Mouse (Mus musculus) spleen, adult 2 months (tissue): ENCODE results near the gene Thada. TPM values are rescaled to one million over a fixed set of nuclear protein-coding genes. Genes with fewer than 3 reads are reported as not detected.

Source experiments
- DNase-seq, 2 experiments: peaks; one replicate each; pipeline versions ENCODE4 v3.0.0 to v3.0.0-alpha.2; 2012 to 2021; ENCODE audit warnings: low spot score in 2 of 2, low read depth in 1 of 2
- H3K27ac ChIP-seq: fragments of 200-500 bp; 2 replicates; pipeline ENCODE4 v1.5.1; 2012; ENCODE audit warnings: low read length, inconsistent platforms; ENCODE audit not compliant: insufficient read depth
- H3K27me3 ChIP-seq: fragments of 200-500 bp; 2 replicates; pipeline ENCODE4 v1.6.1; 2012; ENCODE audit warnings: mild to moderate bottlenecking, moderate library complexity, low read length, inconsistent platforms; ENCODE audit not compliant: control insufficient read depth, insufficient read depth
- H3K36me3 ChIP-seq: fragments of 200-500 bp; 2 replicates; pipeline ENCODE4 v1.6.1; 2012; ENCODE audit warnings: mild to moderate bottlenecking, low read length, inconsistent platforms; ENCODE audit not compliant: control insufficient read depth, insufficient read depth
- H3K4me1 ChIP-seq: fragments of 200-500 bp; 2 replicates; pipeline ENCODE4 v1.6.1; 2011; ENCODE audit warnings: inconsistent platforms; ENCODE audit not compliant: control insufficient read depth, insufficient read depth, insufficient read length
- H3K4me3 ChIP-seq: fragments of 200-500 bp; 2 replicates; pipeline ENCODE4 v1.5.1; 2011; ENCODE audit warnings: mild to moderate bottlenecking, inconsistent platforms; ENCODE audit not compliant: insufficient read depth, insufficient read length; ENCODE audit errors: extremely low read depth
- CTCF ChIP-seq: fragments of 200-500 bp; IDR thresholded peaks from 2 replicates; pipeline ENCODE4 v1.5.1; 2011; ENCODE audit warnings: mild to moderate bottlenecking, inconsistent platforms; ENCODE audit not compliant: insufficient read depth, insufficient read length, insufficient replicate concordance; ENCODE audit errors: extremely low read depth
- POLR2A ChIP-seq: fragments of 200-500 bp; IDR thresholded peaks from 2 replicates; pipeline ENCODE4 v1.6.1; 2011; ENCODE audit warnings: low read depth, low read length, inconsistent platforms
- WGBS: fragments of 180-500 bp; shearing (Covaris S2); methylation state at CpG from one replicate; pipeline ENCODE4 v1.1.7; 2018; 5-methylcytosine and 5-hydroxymethylcytosine counted together
- polyA plus RNA-seq: library from polyadenylated mRNA; depleted of rRNA; stranded (reverse); fragments of >200 nt; gene quantifications from 2 replicates; pipeline ENCODE4 v1.2.3, GENCODE M21; 2012

Thada gene
- polyA plus RNA-seq, 1 experiment, result 17.2 TPM

- 97% methylated on average over 4 of the region's 4 CpGs for WGBS
- Histone ChIP-seq H3K4me1 (no peaks in the 10 kb centered on the region), H3K4me3 (no peak overlapping the region), H3K36me3 (peaks cover 3% of the 10 kb centered on the region; the same call in 1 of the 2 replicates), H3K27ac (no peak overlapping the region), H3K27me3 (no peaks in the 10 kb centered on the region)
- DNase-seq, result no peak
- TF ChIP-seq CTCF, result no peak
Observed at GRCm38 (mm10) chr17:84376882-84377281, 89.1 kb downstream of the Thada start.

GRCm38 (mm10) chr17:84372411-84373045 is 93.5 kb downstream of the Thada start:
- WGBS, result 90% methylated on average over 6 of the region's 6 CpGs
- TF ChIP-seq POLR2A, result no peak
- no peak for TF ChIP-seq CTCF

DNA sequence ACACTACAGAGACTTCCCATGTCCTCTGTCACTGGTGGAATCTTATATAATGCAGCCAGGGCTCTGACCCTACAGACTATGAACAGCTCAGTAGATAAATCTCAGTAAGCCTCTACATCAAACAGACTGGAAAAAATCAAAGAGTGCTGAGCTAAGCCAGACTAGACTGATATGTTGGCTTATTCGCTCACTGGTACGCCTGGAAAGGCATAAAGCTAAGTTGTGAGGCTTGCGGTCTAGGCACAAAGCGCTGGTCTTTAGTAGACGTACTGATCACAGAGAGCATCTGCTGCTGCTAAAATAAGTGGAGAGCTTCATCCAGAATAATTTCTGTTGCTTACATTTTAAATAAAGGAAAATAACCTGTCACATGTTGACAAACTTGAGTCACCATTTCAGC is 95.6 kb downstream of the Thada start:
- DNase-seq, result no peak
- 93% methylated on average over 5 of the region's 5 CpGs for WGBS
- Histone ChIP-seq H3K4me3 (no peak overlapping the region), H3K4me1 (no peaks in the 10 kb centered on the region; the same call in 1 of the 2 replicates), H3K27ac (no peak overlapping the region), H3K27me3 (no peaks in the 10 kb centered on the region), H3K36me3 (no peaks in the 10 kb centered on the region)
- TF ChIP-seq CTCF, result no peak
- TF ChIP-seq POLR2A, result no peak

More at GRCm38 (mm10) chr17:84372411-84373045, 93.5 kb downstream of the Thada start:
- no peaks in the 10 kb centered on the region for H3K27me3 ChIP-seq
- no peak overlapping the region for H3K4me3 ChIP-seq
- no peaks in the 10 kb centered on the region for H3K4me1 ChIP-seq
- H3K36me3 ChIP-seq, result no peaks in the 10 kb centered on the region
- no peak for DNase-seq
- H3K27ac ChIP-seq, result no peak overlapping the region

- 89% methylated on average over 3 of the region's 3 CpGs for WGBS
- H3K27me3 ChIP-seq, result no peaks in the 10 kb centered on the region
- no peak for DNase-seq
Observed at GRCm38 (mm10) chr17:84369769-84370168, 96.2 kb downstream of the Thada start.

DNA sequence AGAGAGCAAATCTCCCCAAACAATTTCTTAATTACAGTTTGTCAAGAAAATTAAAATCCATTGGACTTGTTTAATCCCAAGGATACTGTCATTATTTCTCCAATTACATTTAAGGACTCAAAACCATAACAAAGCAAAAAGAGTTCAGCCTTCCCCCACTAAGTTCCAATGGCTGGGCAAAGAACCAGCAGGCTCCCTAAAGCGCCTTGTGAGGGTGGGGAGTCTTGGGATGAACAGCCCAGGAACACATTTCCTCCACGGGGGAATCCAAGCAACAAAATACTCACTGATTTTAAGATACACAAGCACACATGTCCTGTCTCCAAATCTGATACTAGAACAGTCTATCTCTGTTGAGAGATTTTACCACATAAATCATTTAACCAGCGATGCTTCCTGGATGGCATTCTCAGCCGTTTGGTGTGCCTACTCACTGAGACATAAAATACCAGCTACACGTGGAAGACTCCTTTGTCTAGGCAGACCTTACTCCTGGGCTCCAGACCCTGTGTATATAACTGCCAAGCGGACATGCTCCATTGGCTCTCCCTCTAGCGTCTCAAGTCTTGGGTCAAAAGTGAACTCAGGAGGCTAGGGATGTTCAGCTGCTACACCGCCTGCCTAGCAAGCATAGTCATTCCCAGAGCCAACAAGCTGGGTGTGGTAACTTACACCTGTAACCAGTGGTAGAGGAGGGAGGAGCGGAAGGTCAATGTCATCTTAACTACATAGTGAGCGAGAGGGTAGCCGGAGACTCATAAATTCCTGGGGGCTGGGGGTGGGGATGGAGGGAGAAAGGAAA is 97.6 kb downstream of the Thada start:
- Histone ChIP-seq H3K27ac (no peak overlapping the region), H3K27me3 (no peaks in the 10 kb centered on the region), H3K4me3 (no peak overlapping the region), H3K4me1 (no peaks in the 10 kb centered on the region; the same call in 1 of the 2 replicates), H3K36me3 (no peaks in the 10 kb centered on the region; the same call in 1 of the 2 replicates)
- no peak for DNase-seq
- no peak for TF ChIP-seq CTCF
- TF ChIP-seq POLR2A, result no peak
- WGBS, result 82% methylated on average over 11 of the region's 11 CpGs

More at GRCm38 (mm10) chr17:84369769-84370168, 96.2 kb downstream of the Thada start:
- H3K4me1 ChIP-seq, result no peaks in the 10 kb centered on the region; the same call in 1 of the 2 replicates
- no peaks in the 10 kb centered on the region for H3K36me3 ChIP-seq
- no peak overlapping the region for H3K27ac ChIP-seq
- no peak overlapping the region for H3K4me3 ChIP-seq
- no peak for TF ChIP-seq POLR2A
- TF ChIP-seq CTCF, result no peak

DNA sequence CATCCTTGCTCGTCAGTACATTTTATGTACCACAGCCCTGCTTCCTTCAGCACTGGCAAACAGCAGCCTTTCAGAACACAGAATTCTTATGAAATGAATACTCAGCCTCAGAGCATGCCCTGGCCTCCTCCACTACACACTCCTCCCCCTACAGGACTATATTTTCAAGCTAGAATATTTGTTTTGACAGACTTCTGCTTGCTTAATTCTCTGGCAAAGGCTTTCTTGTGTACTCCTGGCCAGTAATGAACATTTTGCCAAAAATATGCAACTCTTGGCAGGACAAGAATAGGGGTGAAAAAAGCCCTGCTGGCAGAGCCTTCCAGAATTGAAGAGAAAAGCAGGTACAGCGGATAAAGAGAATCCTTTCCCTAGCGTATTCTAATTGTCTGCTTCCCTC is 98.3 kb downstream of the Thada start:
- no peak for TF ChIP-seq POLR2A
- TF ChIP-seq CTCF, result no peak
- DNase-seq, result no peak
- no peaks in the 10 kb centered on the region for H3K27me3 ChIP-seq
- 84% methylated on average over 3 of the region's 3 CpGs for WGBS
- no peaks in the 10 kb centered on the region; the same call in 1 of the 2 replicates for H3K36me3 ChIP-seq
- no peak overlapping the region for H3K4me3 ChIP-seq
- no peak overlapping the region for H3K27ac ChIP-seq
- H3K4me1 ChIP-seq, result no peaks in the 10 kb centered on the region; the same call in 1 of the 2 replicates

DNA sequence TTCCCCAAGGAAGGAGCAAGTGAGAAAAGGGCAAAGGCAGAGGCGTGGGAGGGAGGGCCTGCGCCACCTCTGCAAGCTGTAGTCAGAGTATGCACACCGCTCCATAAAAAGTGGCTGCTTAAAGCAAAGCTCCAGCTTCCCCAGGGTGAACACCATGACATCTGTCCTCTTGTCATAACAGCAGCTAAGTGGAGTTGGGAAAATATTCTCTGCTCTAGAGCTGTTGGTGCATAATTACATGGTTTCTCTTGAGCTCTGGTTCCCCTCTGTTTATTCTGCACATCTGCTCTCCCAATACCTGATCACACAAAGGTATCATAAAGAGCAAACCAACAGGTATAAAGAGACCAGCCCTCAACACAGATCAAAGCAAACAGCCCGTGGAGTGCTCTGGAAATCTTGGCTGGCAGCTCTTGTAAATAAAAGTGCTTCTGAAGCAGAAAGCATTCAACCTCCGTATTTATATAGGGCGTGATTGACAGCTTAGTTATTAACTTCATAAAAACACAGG is 100.2 kb downstream of the Thada start:
- 90% methylated on average over 6 of the region's 6 CpGs for WGBS
- no peaks in the 10 kb centered on the region; the same call in 1 of the 2 replicates for H3K4me1 ChIP-seq
- TF ChIP-seq CTCF (no peak), POLR2A (no peak)
- no peaks in the 10 kb centered on the region; the same call in 1 of the 2 replicates for H3K36me3 ChIP-seq
- DNase-seq, result no peak
- H3K4me3 ChIP-seq, result no peak overlapping the region
- H3K27me3 ChIP-seq, result no peaks in the 10 kb centered on the region
- no peak overlapping the region for H3K27ac ChIP-seq
